Mouse (Mus musculus) lung, postnatal 10 days (tissue): ENCODE measurements at regions not wholly inside any gene's neighbourhood (a gene's known extent, or its start where the extent isn't known, plus 50 kb on each side); places are given as distances from the start of the nearest gene placed in this dataset.

Source experiments
- DNase-seq: peaks from one replicate; pipeline ENCODE4 v3.0.0; 2021

DNA sequence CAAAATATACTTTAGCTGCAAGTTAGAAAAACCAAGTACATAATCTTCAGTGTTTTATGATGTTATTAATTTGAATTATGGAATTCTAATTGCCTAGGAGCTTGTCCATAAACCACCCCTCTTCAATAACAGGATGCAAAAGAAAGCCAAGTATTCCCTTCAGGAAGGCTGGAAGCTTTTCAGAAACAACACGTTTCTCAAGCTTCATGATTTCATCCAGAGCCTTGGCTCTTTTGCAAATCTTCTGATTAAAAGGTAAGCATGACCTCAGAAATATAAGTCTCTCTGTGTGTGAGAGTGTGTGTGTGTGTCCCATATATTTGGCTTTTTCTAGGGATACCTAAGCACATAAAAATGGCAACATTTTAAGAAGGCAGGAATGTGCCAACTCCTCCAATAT lies 570.0 kb downstream of the Gm11232 start:
- no peak for DNase-seq

DNA sequence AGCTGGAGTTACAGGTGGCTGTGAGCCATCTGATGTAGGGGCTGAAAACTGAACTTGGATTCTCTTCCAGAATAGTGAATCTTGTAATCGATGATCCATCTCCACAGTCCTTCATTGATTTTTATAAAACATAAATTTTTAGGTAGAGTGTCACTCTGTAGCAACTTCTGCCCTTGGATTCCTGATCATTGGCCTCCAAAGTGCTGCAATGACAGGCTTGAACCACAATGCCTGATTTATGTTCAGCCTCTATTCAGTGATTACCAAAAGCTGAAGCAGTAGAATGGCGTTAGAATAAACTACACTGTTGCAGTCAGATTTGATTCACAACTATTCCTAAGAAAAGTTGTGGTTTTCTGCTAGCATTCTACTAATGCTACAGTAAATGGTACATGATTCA lies 580.1 kb downstream of the Gm11232 start:
- DNase-seq: no peak

DNA sequence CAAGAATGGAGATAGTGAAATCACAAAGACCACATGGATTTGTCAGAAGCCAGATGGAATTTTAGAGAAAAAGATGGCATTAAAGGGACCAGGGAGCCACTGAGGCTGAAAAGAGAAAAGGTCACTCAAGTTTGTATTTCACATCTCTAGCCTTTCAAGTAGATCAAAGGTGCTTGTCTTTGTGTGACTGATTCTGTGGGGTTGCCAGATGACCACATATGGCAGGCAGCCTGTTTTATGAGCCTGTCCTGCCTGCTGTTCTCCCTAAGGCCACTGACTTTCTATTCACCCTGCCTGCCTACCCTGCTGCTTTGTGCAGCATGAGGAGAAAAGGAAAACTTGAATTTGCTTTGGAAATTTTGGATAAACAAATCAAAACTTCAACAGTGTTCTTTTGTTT lies 592.0 kb downstream of the Gm11232 start:
- DNase-seq: no peak

GRCm38 (mm10) chr4:71131670-71132317 lies 597.0 kb upstream of the Megf9 start:
- no peak for DNase-seq

GRCm38 (mm10) chr4:71130946-71131669 lies 596.3 kb upstream of the Megf9 start:
- DNase-seq: no peak

DNA sequence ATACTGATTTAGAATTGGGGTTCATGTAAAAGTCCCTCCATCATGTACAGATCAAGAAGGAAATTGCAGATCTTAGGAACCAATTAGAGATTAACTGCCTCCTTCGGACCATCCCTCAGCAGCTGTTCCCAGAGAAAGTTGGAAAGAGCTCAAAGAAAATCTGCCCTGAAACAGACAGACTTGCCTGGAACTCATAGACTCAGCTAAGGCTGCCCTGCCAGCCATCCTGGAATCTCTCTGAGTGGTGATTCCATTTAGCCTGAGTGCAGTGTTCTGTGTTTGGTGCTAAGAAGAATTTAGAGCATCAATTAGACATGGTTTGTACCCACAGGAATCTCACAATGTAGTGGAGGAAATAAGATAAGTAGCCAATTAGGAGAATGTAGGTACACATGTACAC lies 594.5 kb upstream of the Megf9 start:
- DNase-seq: no peak
